Mouse (Mus musculus) kidney, postnatal 0 days (tissue): ENCODE data around the gene Nkapl. TPM values are rescaled to one million over a fixed set of nuclear protein-coding genes. Genes with fewer than 3 reads are reported as not detected.
"Not testable (repeated sequence)": the region's sequence is repeated elsewhere in the genome, so short reads cannot be mapped to it uniquely, and the experiment has no call there.

ENCODE experiments used
- ATAC-seq: fragments of 200-750 bp; cut with Nextera tagmentation; replicated peaks from 2 replicates; pipeline ENCODE4 v1.8.0; 2017; ENCODE audit warnings: low read depth, moderate number of reproducible peaks, moderate TSS enrichment, moderate library complexity; ENCODE audit not compliant: low FRiP score
- DNase-seq: peaks from one replicate; pipeline ENCODE4 v3.0.0-alpha.2; 2016; ENCODE audit warnings: low spot score
- H3K27ac ChIP-seq: fragments of 300-500 bp; sonication (generic); 2 replicates; pipeline ENCODE4 v1.5.1; 2014; ENCODE audit warnings: mild to moderate bottlenecking
- H3K27me3 ChIP-seq: fragments of 300-500 bp; sonication (generic); 2 replicates; pipeline ENCODE4 v1.6.1; 2014; ENCODE audit warnings: low read length, mixed read lengths; ENCODE audit not compliant: insufficient read depth
- H3K36me3 ChIP-seq: fragments of 300-500 bp; sonication (generic); 2 replicates; pipeline ENCODE4 v1.6.1; 2014; ENCODE audit warnings: low read length, mixed read lengths; ENCODE audit not compliant: insufficient read depth
- H3K4me1 ChIP-seq: fragments of 300-500 bp; sonication (generic); replicated peaks from 2 replicates; pipeline ENCODE4 v1.6.1; 2014; ENCODE audit warnings: antibody characterized with exemption, low read length, mixed read lengths; ENCODE audit not compliant: insufficient read depth
- H3K4me2 ChIP-seq: fragments of 300-500 bp; sonication (generic); 2 replicates; pipeline ENCODE4 v1.6.1; 2014; ENCODE audit warnings: mild to moderate bottlenecking, low read length, moderate library complexity, mixed read lengths
- H3K4me3 ChIP-seq: fragments of 300-500 bp; sonication (generic); replicated peaks from 2 replicates; pipeline ENCODE4 v1.5.1; 2014; ENCODE audit warnings: low read depth, low read length
- H3K9ac ChIP-seq: fragments of 300-500 bp; sonication (generic); 2 replicates; pipeline ENCODE4 v1.6.1; 2014; ENCODE audit warnings: low read depth, low read length
- H3K9me3 ChIP-seq: fragments of 300-500 bp; sonication (generic); replicated peaks from 2 replicates; pipeline ENCODE4 v1.6.1; 2016; ENCODE audit warnings: low read length, inconsistent platforms, mixed read lengths
- CTCF ChIP-seq: IDR thresholded peaks from 2 replicates; pipeline ENCODE4 v1.5.1; 2016; ENCODE audit warnings: antibody characterized with exemption, low read depth, mild to moderate bottlenecking, moderate library complexity
- WGBS: fragments of 180-500 bp; shearing (Covaris S2); extraction: QIAGEN DNeasy Blood & Tissue Kit; methylation state at CpG from one replicate; pipeline ENCODE4 v1.1.7; 2014; 5-methylcytosine and 5-hydroxymethylcytosine counted together
- polyA plus RNA-seq: library from polyadenylated mRNA; unstranded; fragments of >200 nt; fragmentation: Nextera tagmentation; extraction: Ambion mirVana; gene quantifications from 2 replicates; pipeline ENCODE4 v1.2.1, GENCODE M21; 2015

The Nkapl gene
- polyA plus RNA-seq, 1 experiment from 2014 or later, result 3.4 TPM

DNA sequence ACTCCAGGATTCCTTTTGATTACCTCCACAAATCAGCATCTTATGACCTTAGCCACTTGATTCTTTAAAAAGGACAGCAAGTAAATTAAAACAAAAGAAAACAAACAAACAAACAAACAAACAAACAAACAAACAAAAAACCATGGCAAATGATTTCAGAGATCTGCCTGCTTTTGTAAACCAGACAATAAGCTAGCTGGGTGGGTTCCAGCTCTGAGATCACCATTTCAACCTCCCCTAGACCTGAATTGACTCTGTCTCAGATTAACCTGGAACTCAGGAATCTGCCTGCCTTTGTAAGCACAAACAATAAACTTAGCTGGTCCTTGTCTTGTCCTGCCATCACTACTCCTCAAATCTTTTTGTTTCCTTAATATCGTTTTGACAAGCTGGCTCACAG is 18.6 kb upstream of the Nkapl start:
- H3K4me3 ChIP-seq, result no peak overlapping the region
- TF ChIP-seq CTCF, result no peak
- H3K27ac ChIP-seq, result no peak overlapping the region
- H3K9ac ChIP-seq, result no peak overlapping the region
- no peaks in the 10 kb centered on the region for H3K4me1 ChIP-seq
- no peaks in the 10 kb centered on the region for H3K9me3 ChIP-seq
- no peaks in the 10 kb centered on the region for H3K36me3 ChIP-seq
- no peak overlapping the region for H3K4me2 ChIP-seq
- DNase-seq, result no peak
- 88% methylated on average over 1 of the region's 1 CpGs for WGBS
- H3K27me3 ChIP-seq, result no peaks in the 10 kb centered on the region
- no peak for ATAC-seq

DNA sequence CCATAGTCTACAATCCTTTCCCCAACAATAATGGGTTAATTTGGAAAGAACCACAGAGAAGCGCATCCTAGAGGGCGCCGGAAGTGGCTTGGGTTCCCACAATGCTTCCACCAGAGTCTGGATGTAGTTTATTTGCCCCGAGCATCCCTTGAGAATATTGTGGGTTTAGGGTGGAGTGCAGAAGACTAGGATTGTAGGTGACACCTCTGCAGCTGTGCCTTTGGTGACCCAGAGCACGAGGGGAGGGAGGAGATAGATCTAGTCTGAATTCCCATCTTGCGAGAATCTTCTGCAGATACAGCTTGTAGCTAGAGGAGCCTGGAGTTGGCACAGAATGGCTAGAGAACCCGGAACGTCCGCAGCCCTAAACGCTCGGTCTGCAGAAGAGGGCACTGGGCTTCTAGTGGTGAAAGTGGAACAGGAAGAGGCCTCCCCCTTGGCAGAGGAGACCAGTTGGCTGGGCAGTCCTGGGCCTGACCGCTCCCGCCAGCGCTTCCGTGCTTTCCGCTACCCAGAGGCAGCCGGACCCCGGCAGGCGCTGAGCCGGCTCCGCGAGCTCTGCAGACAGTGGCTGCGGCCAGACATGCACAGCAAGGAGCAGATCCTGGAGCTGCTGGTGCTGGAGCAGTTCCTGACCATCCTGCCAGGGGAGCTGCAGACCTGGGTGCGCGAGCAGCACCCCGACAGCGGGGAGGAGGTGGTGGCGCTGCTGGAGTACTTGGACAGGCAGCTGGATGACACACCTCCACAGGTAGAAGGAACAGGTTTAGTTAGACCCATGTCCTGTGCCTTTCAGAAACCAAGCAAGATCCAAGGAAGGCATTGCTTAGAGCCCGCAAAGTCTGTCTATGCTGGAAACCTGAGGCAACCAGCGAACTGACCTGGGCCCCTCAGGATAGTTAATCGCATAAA is 10.7 kb upstream of the Nkapl start, which contains the start of the genes Zkscan4 and Gm10065:
TSS of gene Zkscan4 (plus strand) at position 149 of the 912 bp plus-strand sequence.
TSS of gene Gm10065 (minus strand) at position 683 of the 912 bp plus-strand sequence.
- not testable (repeated sequence) for H3K9me3 ChIP-seq, H3K27me3 ChIP-seq, H3K36me3 ChIP-seq, H3K4me1 ChIP-seq
- Histone ChIP-seq H3K27ac (peak within 1 kb of the TSS; percentile 88), H3K4me3 (peak within 1 kb of the TSS; percentile 60), H3K4me2 (peak within 1 kb of the TSS; percentile 74), H3K9ac (peak within 1 kb of the TSS; percentile 64; the same call in 1 of the 2 replicates)
- DNase-seq, result peak; percentile 88
- WGBS, result 3% methylated on average over 28 of the region's 31 CpGs
- peak; percentile 27; the same call in 1 of the 2 replicates for TF ChIP-seq CTCF
- peak; percentile 85 for ATAC-seq

DNA sequence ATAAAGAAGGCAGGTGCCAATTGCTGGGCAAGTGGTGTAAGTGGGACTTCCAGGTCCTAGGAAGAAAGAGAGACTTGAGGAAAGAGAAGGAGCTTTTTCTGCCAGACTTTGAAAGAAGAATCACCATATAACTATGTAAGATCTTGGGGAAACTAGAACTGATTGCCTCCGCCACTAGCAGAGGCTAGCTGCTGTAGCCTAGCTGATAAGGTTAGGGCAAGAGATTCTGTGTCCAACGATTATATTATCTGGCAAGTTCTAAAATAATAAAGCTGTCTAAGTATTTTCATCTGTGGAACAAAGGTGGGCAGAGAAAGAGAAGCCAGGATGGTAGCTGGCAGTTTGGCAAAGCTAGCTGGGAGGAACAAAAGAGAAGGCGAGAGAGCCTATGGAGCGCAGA is 4.1 kb upstream of the Nkapl start:
- TF ChIP-seq CTCF, result no peak
- Histone ChIP-seq H3K4me2 (no peak overlapping the region), H3K9me3 (no peaks in the 10 kb centered on the region), H3K9ac (no peak overlapping the region), H3K4me1 (no peaks in the 10 kb centered on the region), H3K27ac (no peak overlapping the region), H3K4me3 (no peak overlapping the region), H3K27me3 (no peaks in the 10 kb centered on the region), H3K36me3 (no peaks in the 10 kb centered on the region)
- DNase-seq (no peak), ATAC-seq (no peak)
- 42% methylated on average over 4 of the region's 4 CpGs for WGBS

DNA sequence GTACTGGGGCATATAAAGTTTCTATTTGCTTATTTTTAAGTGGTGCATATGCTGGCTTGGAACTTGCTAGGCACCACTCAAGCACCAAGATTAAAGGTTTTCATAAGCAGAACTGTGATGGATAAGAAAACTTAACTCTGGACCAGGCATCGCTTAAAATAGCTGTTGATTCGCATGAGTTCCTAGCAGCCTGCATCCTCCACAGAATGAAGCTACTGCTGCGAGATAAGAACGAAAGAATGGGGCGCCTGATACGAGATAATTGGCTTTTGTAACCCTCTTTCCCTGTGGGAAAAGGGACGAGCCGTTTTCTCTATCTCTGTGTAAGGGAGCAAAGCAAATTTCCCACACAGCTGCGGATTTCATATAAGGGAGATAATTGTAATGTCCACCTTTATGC is 788 bp upstream of the Nkapl start:
- ATAC-seq (no peak), DNase-seq (no peak)
- H3K4me2 ChIP-seq, result peak overlapping the region; percentile 85; the same call in 1 of the 2 replicates
- H3K9ac ChIP-seq, result no peak overlapping the region
- no peaks in the 10 kb centered on the region for H3K27me3 ChIP-seq
- no peaks in the 10 kb centered on the region for H3K4me1 ChIP-seq
- H3K36me3 ChIP-seq, result no peaks in the 10 kb centered on the region
- TF ChIP-seq CTCF, result no peak
- no peaks in the 10 kb centered on the region for H3K9me3 ChIP-seq
- 36% methylated on average over 9 of the region's 9 CpGs for WGBS
- H3K27ac ChIP-seq, result no peak overlapping the region
- H3K4me3 ChIP-seq, result no peak overlapping the region

DNA sequence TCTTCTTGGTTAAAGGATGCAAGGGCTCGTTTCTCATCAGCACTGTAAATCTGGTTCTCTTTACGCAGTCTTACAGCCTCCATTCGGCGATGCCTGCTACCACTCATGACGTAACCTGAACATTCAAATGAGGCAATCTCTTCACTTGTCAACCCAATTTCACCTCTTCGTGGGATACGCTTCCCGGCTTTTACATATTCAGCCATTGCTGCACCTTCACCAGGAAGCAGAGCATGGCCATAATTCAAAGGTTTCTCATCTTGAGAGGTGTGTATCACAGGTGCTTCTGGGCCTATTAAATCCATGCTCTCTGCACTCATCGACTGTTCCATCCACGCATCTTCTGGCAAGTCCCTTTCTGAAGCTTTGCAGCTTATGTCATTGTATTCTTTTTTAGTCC is 973 bp downstream of the Nkapl start:
- Histone ChIP-seq H3K27me3 (no peaks in the 10 kb centered on the region), H3K4me3 (no peak overlapping the region), H3K27ac (no peak overlapping the region), H3K4me1 (no peaks in the 10 kb centered on the region), H3K9ac (no peak overlapping the region), H3K36me3 (no peaks in the 10 kb centered on the region), H3K9me3 (no peaks in the 10 kb centered on the region), H3K4me2 (no peak overlapping the region)
- WGBS, result 85% methylated on average over 10 of the region's 10 CpGs
- no peak for TF ChIP-seq CTCF
- DNase-seq (no peak), ATAC-seq (no peak)

DNA sequence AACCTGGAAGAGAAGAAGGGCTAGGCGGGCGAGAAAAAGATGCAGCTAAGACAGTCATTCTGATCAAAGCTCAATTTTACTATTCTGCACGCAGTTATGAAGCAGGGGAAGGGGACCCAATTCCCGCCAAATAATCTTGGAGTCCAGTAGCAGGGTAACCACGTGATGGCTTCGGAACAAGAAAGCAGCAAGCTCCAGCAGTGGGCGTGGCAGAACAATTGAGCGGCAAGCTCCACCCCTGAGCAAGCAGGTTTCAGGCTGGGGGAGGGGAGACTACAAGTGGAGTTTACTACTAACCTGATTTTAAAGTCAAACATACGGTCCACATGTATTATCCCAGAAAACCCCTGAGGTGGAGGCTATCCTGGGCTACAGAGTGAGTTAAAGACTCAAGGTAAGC is 5.8 kb downstream of the Nkapl start:
- not testable (repeated sequence) for H3K4me2 ChIP-seq, H3K9ac ChIP-seq, H3K4me3 ChIP-seq, ATAC-seq, H3K27me3 ChIP-seq, H3K4me1 ChIP-seq, DNase-seq, H3K36me3 ChIP-seq, H3K9me3 ChIP-seq, H3K27ac ChIP-seq
- 53% methylated on average over 9 of the region's 9 CpGs for WGBS
